In genomic region chr2:68902546-68902945, GRCm38 (mm10) we compare ENCODE assay signal across 25 mouse cellular contexts. TPM values are rescaled to one million over a fixed set of nuclear protein-coding genes. Genes with fewer than 3 reads are reported as not detected.
A peak's percentile ranks its signal among the peaks of the same experiment; 100 is the strongest.
DNase-seq lines count a peak whose midpoint lies in the region; ATAC-seq and TF ChIP-seq lines count a peak whose summit lies in the region.
"Had no signal": no experiment of that assay in that cellular context is flagged by ENCODE, and none has a peak within 500 bp of the region (broad histone marks: within the 10 kb centered on the region; RNA-seq: fewer than 3 reads in every experiment).

No protein-coding gene starts in this region.

- H3K36me3 ChIP-seq in hindbrain, embryonic 16.5 days (ENCODE audit: control insufficient read depth, insufficient read depth, low read length) = no peaks in the 10 kb centered on the region
- H3K36me3 ChIP-seq in hindbrain, postnatal 0 days (ENCODE audit: insufficient read depth, low read length) = no peaks in the 10 kb centered on the region
- H3K36me3 ChIP-seq in liver, embryonic 11.5 days (ENCODE audit: control insufficient read depth, insufficient read depth, low read length) = no peaks in the 10 kb centered on the region
- H3K36me3 ChIP-seq: midbrain, embryonic 12.5 days; neural tube, embryonic 13.5 days had no signal

- H3K9me3 ChIP-seq in hindbrain, embryonic 16.5 days (ENCODE audit: control insufficient read depth, low read length) = no peaks in the 10 kb centered on the region
- no peaks in the 10 kb centered on the region for H3K9me3 ChIP-seq in hindbrain, postnatal 0 days (ENCODE audit: low read length)
- no peaks in the 10 kb centered on the region for H3K9me3 ChIP-seq in liver, embryonic 11.5 days (ENCODE audit: control insufficient read depth, low read length)
- H3K9me3 ChIP-seq: forebrain, embryonic 13.5 days; midbrain, embryonic 12.5 days; neural tube, embryonic 13.5 days had no signal

- no peak overlapping the region for H3K4me2 ChIP-seq in hindbrain, embryonic 16.5 days (ENCODE audit: low read length)
- no peak overlapping the region for H3K4me2 ChIP-seq in hindbrain, postnatal 0 days (ENCODE audit: low read depth, low read length)
- H3K4me2 ChIP-seq in liver, embryonic 11.5 days = no peak overlapping the region
- H3K4me2 ChIP-seq: forebrain, embryonic 13.5 days; lung, embryonic 14.5 days; midbrain, embryonic 12.5 days; neural tube, embryonic 13.5 days had no signal

- no peak overlapping the region for H3K9ac ChIP-seq in hindbrain, embryonic 16.5 days (ENCODE audit: low read depth, low read length)
- no peak overlapping the region for H3K9ac ChIP-seq in hindbrain, postnatal 0 days (replicated peaks; ENCODE audit: low read length)
- no peak overlapping the region for H3K9ac ChIP-seq in liver, embryonic 11.5 days (ENCODE audit: low read depth, low read length)
- H3K9ac ChIP-seq: forebrain, embryonic 13.5 days; lung, embryonic 14.5 days; midbrain, embryonic 12.5 days; neural tube, embryonic 13.5 days had no signal

- no peak overlapping the region for H3K4me3 ChIP-seq in hindbrain, embryonic 16.5 days (ENCODE audit: low read length)
- H3K4me3 ChIP-seq in hindbrain, postnatal 0 days (ENCODE audit: low read length) = no peak overlapping the region
- no peak overlapping the region for H3K4me3 ChIP-seq in liver, embryonic 11.5 days (ENCODE audit: low read depth, low read length)
- H3K4me3 ChIP-seq: forebrain, embryonic 13.5 days; midbrain, embryonic 12.5 days; myocyte; neural tube, embryonic 13.5 days had no signal

- H3K4me1 ChIP-seq in hindbrain, embryonic 16.5 days (ENCODE audit: control insufficient read depth, insufficient read depth, low read depth, low read length) = no peaks in the 10 kb centered on the region
- H3K4me1 ChIP-seq in hindbrain, postnatal 0 days (ENCODE audit: insufficient read depth, low read length) = no peaks in the 10 kb centered on the region
- H3K4me1 ChIP-seq in liver, embryonic 11.5 days (replicated peaks; ENCODE audit: control insufficient read depth, insufficient read depth, low read length) = peaks cover 11% of the 10 kb centered on the region
- H3K4me1 ChIP-seq: forebrain, embryonic 13.5 days; midbrain, embryonic 12.5 days had no signal

- ATAC-seq in hindbrain, embryonic 16.5 days = peak; percentile 30; the same call in 1 of the 2 replicates
- ATAC-seq in hindbrain, postnatal 0 days = no peak
- ATAC-seq in liver, embryonic 11.5 days (replicated peaks; ENCODE audit: low FRiP score) = 0 out of 2 replicates have a peak, but pooled peaks have one; percentile 21
- ATAC-seq: forebrain, embryonic 13.5 days; intestine, embryonic 16.5 days had no signal

- H3K27me3 ChIP-seq in hindbrain, embryonic 16.5 days (replicated peaks; ENCODE audit: control insufficient read depth, insufficient read depth, low read length) = no peaks in the 10 kb centered on the region
- H3K27me3 ChIP-seq in hindbrain, postnatal 0 days (ENCODE audit: insufficient read depth, low read length) = no peaks in the 10 kb centered on the region
- no peaks in the 10 kb centered on the region for H3K27me3 ChIP-seq in liver, embryonic 11.5 days (replicated peaks; ENCODE audit: control insufficient read depth, insufficient read depth, low read length)
- H3K27me3 ChIP-seq: forebrain, embryonic 13.5 days; midbrain, embryonic 12.5 days; neural tube, embryonic 13.5 days had no signal

- no peak for DNase-seq in hindbrain, postnatal 0 days (ENCODE audit: low spot score)
- DNase-seq in adrenal gland, postnatal 10 days = peak; percentile 26
- no peak for DNase-seq in liver, embryonic 11.5 days (ENCODE audit: low spot score)
- DNase-seq in neural tube, embryonic 10.5 days (ENCODE audit: extremely low spot score, low spot score) = peak; percentile 10
- DNase-seq in urinary bladder, adult 18-20 months (ENCODE audit: low spot score in 2 of 2) = no peak
- DNase-seq in kidney, adult 9 months = no peak
- DNase-seq in lung, postnatal 25 days (ENCODE audit: low spot score) = no peak
- DNase-seq: cerebellum, adult 11-12 months; cerebellum, postnatal 14 days; gastrocnemius, postnatal 10 days; heart, postnatal 14 days; kidney, adult 8-10 months; kidney, postnatal 14 days; left cerebral cortex, postnatal 4 days; lung, embryonic 14.5 days; lung, postnatal 14 days; retina, postnatal 1 day; right cerebral cortex, postnatal 14 days; thymus, postnatal 4 days had no signal

- TF ChIP-seq CTCF in hindbrain, postnatal 0 days (IDR thresholded peaks at IDR 0.05; ENCODE audit: low read depth) = no peak

- 69% methylated on average over 6 of the region's 6 CpGs for WGBS in hindbrain, embryonic 16.5 days
- WGBS in hindbrain, postnatal 0 days = 72% methylated on average over 6 of the region's 6 CpGs
- WGBS in liver, embryonic 11.5 days = 62% methylated on average over 6 of the region's 6 CpGs

- no peak overlapping the region for H3K27ac ChIP-seq in hindbrain, embryonic 16.5 days (ENCODE audit: low read depth, low read length)
- H3K27ac ChIP-seq in hindbrain, postnatal 0 days = no peak overlapping the region
- no peak overlapping the region for H3K27ac ChIP-seq in liver, embryonic 11.5 days (ENCODE audit: low read depth, low read length)
- H3K27ac ChIP-seq: forebrain, embryonic 13.5 days; midbrain, embryonic 12.5 days; neural tube, embryonic 13.5 days had no signal

RNA-seq across cellular contexts. Expression of gene Cers6, which starts 41.3 kb away (rescaled TPM):
- polyA plus RNA-seq in hindbrain, embryonic 16.5 days (2015; fragmentation: Nextera tagmentation; extraction: Ambion mirVana) = 45.0 and 54.7 TPM in 2 replicates
- 58.7 and 60.5 TPM in 2 replicates for total RNA-seq in hindbrain, postnatal 0 days (2014; rRNA removed)
- 22.8 and 25.8 TPM in 2 replicates for polyA plus RNA-seq in hindbrain, postnatal 0 days (2015; fragmentation: Nextera tagmentation; extraction: Ambion mirVana)
- 1 to 10 TPM; 8.0 to 9.6 TPM for total RNA-seq in adrenal gland, postnatal 10 days (2021)
- polyA plus RNA-seq in liver, embryonic 11.5 days (2014; fragmentation: Nextera tagmentation; extraction: Ambion mirVana) = 14.9 and 17.6 TPM in 2 replicates

Comparison
In these comparisons a context has a peak if more than half of its experiments do, and no peak if none do; other contexts are left out.
1. DNase-seq: peak in adrenal gland, postnatal 10 days (single experiment) and neural tube, embryonic 10.5 days (single experiment); none in hindbrain, postnatal 0 days (single experiment), liver, embryonic 11.5 days (single experiment), urinary bladder, adult 18-20 months (0 of 2), kidney, adult 9 months (single experiment) and lung, postnatal 25 days (single experiment).